Mouse (Mus musculus) erythroid progenitor cell, adult 5-6 weeks (primary cell): ENCODE data around the gene Steap3. TPM values are rescaled to one million over a fixed set of nuclear protein-coding genes. Genes with fewer than 3 reads are reported as not detected.

Experiments
- ATAC-seq: replicated peaks from 2 replicates; pipeline ENCODE4 v1.8.0; 2016; ENCODE audit warnings: moderate number of reproducible peaks, mild to moderate bottlenecking, moderate TSS enrichment, inconsistent platforms; ENCODE audit not compliant: poor library complexity, low FRiP score, severe bottlenecking
- total RNA-seq, 2 experiments: library from RNA; stranded (forward) in 1 of 2; stranded (reverse) in 1 of 2; fragments of 150-400 nt in 1 of 2; fragments of 186-747, 209-891 nt in 1 of 2; gene quantifications; 2 replicates each; pipeline versions ENCODE4 v1.2.3 to v1.2.4; 2015 to 2017; ENCODE audit warnings: low replicate concordance in 2 of 2

Steap3 gene
- total RNA-seq (2015; ENCODE audit: low replicate concordance), result 37.3 and 42.2 TPM in 2 replicates
- total RNA-seq (2017; ENCODE audit: low replicate concordance), result 23.2 and 37.0 TPM in 2 replicates

DNA sequence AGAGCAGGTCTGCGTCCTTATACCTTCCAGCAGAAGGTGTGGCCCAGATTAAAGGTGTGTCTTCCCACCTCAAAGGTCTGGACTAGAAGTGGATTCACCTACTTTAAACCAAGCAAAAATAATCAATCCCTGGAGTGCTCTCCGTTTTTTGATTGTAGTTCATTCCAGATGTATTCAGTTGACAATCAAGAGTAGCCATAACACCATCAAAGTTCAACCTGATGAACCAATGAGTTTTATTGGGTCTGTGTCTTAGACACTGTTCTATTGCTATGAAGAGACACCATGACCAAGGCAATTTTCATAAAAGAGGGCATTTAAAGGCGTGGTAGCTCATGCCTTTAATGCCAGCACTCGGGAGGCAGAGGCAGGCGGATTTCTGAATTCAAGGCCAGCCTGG is at the start of gene Steap3:
Gene Steap3 (minus strand): TSS at position 101 of the 400 bp plus-strand sequence.
- no peak for ATAC-seq

DNA sequence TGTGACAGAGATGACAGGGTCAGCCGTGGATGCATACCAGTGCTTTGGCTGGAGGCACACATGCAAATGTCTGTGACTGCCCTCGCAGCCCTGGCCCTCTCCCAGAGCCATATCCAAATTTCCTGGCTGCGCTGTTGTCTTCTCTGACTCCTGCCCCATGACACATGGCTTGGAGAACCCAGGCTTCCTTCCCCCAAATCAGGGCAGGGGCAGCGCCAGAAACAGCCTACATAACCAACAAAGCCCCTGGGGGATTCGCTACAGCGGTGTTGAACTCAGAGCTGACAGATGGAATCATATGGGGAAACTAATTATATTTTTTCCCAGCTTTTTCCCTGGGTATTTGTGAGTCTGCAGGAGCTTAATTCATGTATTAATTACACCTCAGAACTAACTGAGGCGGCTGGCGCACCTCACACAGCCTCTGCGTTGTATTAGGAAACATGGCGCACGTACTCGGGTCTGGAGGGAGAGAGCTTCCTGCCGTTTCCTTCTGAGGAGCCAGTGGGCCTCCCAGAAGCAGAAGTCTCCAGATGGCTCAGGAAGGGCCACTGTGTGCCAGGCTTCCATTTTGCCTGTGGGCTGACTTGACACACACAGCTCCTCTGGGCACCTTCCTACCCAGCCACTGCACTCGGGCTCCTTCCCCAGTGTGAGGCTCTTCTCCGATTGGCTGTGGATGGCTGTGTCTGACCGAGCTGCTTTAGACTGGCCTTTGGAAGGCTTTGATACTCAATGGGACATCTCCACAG is 48.9 kb upstream of the Steap3 start:
- ATAC-seq, result no peak

DNA sequence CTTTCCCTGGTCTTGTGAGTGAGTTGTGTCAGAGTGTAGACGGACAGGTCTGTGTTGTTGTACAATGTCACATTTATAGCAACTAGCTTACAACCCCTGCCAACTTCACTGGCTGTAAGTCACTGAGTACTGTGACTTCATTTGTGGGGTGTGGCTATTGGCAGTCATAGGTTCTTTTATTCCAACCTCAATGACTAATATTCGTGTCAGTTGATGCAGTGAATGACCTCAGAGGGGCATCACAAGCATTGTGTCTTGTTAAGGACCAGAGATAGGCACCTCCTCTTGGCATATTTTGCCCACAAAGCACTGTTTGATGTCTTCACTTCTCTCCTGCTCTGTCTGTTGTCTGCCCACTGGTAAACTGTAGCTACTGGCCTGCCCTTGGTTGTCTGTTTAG is 33.3 kb upstream of the Steap3 start:
- no peak for ATAC-seq

DNA sequence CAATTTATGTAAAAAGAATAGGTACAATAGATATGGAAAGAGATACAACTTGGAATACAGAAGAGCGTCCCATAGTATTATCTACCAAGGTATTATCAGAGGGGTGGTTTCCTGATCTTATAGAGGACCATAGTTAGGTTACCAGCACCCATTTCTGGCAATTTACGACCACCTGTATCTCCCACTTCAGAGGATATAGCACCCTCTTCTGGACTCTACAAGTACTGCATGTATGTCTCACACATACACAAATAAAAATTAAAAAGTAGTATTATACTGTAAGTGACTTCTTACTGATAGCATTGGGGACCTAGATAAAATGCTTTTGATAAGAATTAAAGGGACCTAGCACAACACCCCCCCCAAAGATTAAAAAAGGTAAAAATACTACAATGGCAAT is 24.4 kb upstream of the Steap3 start:
- no peak for ATAC-seq

DNA sequence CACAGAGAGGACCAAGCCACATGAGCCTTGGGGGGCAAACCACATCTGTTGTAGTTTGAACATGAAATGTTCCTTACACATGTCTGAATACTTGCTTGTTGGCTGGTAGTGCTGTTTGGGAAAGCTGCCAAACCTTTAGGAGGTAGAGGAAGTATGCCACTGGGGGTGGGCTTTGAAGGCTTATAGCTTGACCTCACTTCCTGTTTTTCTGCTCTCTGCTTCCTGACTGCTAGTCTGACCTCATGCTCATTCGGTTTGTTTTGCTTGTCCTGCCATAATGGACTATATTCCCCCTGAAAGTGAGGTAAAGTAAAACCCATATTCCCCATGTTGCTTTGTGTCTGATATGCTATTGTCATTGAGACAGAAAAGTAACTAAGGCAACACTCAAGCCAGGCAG is 21.3 kb upstream of the Steap3 start:
- no peak for ATAC-seq

DNA sequence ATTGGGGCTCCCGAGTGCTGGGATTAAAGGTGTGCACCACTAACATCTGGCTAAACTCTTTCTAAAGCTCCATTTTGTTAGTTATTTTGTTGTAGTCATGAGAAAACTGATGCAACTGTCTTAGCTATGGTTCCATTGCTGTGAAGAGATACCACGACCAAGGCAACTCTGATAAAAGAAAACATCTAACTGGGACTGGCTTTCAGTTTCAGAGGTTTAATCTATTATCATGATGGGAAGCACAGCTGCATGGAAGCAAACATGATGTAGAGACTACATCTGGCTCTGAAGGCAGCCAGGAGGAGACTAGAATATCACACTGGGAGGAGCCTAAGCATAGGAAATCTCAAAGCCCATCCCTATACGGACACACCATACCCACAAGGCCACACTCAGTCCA is 19.2 kb upstream of the Steap3 start:
- ATAC-seq, result no peak

DNA sequence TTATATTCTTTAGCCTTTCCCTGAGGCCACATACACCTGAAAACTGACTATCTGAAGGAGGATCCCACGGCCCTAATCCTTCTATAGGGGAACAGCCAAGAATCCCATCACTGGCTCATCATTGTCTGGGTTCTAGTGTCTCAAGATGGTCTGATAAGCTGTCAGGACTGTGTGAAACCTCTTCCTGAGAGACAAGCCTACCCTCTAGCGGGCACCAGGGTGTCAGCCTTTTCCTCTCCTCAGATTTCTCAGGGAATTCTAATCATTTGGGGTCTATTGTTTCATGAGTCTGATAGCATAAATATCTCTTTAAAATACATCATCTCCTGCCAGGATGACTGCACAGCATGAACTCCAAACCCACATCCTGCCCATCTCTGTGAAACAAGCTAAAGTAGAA is 17.3 kb upstream of the Steap3 start:
- ATAC-seq, result no peak

DNA sequence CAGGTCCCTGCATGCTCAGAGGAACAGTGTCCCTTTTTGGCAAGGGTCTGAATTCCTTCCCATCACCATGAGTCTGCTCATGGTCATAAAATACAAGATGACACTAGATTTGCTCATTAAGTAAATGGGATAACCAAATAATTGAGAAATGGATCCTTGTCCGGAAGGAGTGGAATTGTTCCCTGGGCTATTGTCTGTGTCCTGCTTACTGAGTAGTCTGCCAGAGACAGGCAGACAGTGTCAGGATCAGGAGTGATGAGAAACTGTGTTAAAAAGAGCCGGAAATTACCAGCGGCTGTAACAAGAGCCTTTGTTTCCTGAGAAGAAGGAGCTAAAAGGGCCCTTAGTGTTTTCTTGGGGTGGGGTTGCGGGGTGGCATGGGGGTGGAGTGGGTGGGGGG is 15.2 kb upstream of the Steap3 start:
- no peak for ATAC-seq

DNA sequence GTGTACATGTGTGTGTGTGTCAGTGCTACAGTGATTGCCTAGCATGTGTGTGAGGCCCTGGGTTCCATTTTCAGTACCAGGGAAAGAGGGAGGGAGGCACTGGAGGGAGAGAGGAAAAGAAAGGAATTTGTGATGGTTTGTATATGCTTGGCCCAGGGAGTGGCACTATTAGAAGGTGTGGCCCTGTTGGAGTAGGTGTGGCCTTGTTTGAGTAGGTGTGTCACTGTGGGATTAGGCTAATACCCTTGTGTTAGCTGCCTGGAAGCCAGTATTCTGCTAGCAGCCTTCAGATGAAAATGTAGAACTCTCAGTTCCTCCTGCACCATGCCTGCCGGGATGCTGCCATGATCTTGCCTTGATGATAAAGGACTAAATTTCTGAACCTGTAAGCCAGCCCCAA is 3.6 kb upstream of the Steap3 start:
- peak; percentile 63 for ATAC-seq

DNA sequence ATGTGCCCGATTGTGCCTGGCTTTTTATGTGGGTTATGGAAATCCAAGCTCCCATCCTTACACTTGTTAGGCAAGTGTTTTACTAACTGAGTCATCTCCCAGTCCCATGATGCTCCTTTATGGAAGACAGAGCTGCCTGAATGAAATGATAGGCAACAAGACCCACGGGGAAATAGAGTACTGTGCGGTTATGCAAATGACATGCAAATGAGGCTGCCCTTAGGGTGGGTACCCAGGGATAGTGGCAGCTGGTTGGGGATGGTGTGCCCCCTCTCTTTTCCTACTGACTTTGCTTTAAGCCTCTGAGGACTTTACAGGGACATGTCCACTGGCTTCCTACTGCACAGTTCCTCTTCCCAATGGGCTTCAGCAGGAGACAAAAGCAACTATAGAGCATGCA is 2.7 kb upstream of the Steap3 start:
- no peak for ATAC-seq

DNA sequence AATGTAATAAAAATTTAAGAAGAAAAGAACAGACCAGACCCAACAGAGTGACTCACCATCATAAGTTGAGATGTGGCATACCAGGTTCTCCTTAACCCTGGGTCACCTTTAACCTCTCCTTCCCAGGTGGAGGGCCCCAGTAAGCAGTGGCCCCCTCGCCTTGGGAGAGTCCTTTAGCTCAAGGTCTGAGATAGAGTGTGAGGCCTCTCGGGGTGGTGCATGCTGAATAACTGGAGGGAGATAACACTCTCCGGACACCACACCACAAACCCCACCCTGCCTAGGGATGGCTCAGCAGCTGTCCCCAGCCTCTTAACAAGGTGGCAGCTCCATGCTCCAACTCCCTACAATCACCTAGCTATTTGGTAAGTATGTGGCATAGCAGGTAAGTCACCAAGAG is 1.6 kb downstream of the Steap3 start:
- ATAC-seq, result peak; percentile 86

DNA sequence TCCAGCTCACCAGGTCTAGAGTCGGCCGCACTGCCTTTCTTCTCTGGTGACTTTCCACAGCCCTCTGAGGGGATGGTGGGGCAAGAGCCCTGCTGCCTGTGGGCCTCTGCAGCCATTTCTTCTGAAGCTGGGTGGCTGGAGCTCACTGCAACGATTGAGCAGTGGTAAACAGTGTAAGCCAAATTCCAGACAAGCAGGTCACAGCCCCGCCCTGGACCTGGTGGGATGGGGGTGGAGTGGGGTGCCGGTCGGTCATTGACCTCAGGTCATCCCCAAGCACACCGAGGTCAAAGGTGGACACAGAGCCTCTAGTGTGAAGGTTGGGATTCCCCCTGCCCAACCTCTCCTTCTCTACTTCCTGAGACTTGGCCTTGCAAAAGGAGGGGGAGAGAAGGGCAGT is 2.4 kb downstream of the Steap3 start:
- no peak for ATAC-seq

DNA sequence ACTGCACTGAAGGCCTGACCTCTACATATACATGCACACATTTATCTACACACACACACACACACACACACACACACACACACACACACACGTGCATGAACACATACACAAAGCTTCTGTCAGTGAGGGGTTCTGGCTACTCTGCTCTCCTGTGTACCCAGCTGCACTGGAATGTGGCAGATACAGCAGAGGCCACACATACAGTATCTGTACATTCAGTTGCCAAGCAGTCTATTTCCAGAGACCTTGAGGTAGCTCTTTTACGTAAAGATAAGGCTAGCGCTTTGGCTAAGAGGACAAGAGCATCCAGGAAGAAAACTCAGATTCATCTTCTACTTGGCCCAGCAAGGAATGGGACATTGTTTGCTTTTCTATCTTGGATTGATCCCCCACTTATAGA is 4.9 kb downstream of the Steap3 start:
- no peak for ATAC-seq

DNA sequence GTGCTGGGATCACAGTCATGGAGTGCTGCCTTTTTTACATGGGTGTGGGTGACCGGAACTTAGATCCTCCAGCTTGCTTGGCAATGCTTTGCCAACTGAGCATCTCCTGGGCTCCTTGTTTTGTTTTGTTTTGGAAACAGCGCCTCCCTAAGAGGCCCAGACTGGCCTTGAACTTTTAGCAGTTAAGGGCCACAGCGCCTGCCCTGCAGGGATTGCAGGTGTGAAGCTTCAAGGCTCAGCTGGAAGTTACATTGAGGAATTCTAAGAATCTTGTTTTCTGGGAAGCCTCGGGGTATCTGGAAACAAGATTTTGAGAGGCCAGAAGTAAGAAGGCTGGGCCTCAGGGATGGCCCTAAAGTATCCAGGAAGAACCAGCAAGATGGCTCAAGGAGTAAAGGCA is 6.0 kb downstream of the Steap3 start:
- ATAC-seq, result no peak

DNA sequence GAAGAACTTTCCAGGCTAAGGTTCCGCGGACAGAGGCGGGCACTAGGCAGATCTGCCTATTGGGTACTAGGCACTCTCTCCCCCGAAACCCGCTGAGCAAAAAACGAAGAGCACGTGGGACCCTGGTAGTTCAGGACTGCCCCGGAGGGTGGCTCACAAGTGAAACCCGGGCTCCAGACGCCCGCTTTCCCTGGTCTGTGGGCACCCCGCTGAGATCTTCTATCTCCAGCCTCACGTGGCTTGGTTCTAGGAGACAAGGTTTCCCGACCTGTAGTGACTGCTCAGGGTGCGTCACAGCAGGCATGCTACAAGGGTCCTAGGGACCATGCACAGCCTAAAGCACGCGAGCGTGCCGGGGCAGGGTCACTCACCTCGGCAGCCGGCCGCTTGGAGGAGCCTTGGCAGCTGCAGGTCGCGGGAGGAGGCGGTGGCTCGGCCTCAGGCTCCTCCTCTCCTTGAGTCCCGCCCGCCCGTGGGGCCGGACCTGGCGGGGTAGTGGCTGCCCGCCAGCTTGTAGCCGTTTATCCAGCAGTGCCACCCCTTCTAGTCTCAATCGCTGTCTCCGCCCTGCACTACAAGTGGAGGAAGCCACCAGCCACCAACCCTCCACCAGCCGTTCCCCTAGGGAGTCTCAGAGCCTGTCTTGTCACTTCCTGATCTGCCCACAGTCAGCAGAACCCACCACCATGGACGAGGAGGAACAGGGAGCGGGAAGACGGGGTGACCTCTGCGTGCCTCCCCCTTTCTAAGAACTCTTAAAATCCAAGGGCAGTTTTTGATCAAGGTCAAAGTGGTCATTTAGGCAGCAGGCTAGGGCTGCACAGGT is 7.4 kb downstream of the Steap3 start:
- ATAC-seq, result peak; percentile 90

DNA sequence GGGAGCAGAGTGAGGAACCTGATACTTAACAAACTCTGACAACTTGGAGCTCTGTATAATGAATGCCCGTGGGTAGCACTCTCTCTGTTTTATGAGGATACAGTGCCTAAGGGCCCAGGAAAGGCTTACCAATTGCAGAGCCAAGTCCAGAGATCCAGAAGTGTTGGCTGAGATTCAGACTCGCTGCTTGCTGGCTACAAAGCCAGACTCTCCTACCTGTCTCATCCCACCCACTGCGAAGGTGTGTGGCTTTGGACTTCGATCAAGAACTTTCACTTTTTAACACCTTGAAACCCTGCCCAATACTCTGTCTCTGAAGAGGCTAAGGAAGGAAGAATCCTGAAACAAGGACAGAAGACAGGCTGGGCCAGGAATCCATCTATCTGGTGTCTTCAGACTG is 9.3 kb downstream of the Steap3 start:
- ATAC-seq, result no peak

DNA sequence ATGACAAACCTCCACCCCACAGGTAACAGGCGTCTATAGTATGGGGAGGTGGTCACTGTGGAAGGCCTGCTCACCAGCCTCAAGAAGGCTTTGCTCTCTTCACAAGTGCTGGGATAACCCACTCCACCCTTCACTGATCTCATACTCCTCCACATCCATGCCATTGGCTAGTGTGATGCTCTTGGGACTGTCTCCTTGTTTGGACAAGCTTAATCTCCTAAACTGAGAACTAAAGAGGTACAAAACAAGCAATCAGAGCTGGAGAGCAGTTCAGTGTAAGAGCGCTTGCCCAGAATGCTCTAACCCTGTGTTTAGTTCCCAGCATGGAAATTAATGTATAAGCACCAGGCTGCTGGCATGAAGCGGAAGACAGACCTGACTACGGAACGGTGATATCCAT is 11.3 kb downstream of the Steap3 start:
- no peak for ATAC-seq

DNA sequence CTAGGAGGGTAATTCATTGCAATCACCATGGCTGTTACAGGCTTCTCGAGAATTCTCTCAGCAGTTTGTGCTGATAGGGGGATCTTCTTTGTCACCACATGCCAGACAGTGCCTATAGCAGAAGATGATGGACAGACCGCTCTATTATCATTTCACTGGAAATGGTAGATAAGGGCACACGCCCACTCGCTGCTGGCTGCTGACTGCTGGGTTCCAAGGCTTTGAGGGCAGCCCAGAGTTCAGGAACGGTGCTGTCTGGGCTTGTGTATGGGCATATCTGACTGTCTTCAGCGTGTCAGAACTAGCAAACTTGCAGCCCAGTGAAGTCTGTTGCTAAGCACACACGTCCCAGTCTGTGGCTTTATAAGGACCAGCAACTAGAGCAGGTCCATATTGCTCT is 13.3 kb downstream of the Steap3 start:
- ATAC-seq, result peak; percentile 84

DNA sequence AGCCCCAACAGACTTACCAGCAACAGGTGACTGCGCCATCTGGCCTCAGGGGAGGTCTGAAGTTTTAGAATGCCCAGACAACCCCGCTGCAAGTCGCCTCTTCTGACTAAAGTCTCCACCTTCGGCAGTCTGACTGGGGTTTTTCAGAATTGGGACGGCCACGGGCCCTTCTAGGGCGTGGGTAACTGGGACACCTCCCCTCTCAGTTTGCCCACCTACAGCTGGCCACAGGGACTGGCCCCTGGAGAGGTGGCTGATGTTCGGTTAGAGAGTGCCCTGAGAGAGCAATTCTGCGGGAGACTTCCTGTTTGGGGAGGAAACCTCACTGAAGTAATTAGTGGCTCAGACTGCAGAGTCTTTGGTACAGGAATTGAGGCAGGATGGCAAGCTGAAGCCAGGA is 13.8 kb downstream of the Steap3 start:
- peak; percentile 17 for ATAC-seq

DNA sequence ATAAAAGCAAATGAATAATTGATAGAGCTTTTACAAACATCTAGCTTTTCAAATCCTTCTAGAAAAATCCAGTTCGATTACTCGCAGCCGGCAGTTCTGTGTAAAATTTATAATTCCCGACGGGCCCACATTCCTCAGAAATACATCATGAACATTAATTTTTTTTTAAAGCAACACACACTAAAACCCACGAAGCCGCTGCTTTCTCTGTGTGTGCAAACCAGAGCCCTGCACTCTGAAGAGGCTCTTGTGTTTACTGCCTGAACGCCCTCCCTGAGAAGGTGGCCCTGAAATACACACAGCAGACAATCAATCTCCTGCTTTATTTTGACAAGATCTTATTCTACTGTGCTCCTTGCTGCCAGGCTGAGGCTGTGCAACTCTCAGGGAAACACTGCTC is 14.3 kb downstream of the Steap3 start:
- no peak for ATAC-seq

DNA sequence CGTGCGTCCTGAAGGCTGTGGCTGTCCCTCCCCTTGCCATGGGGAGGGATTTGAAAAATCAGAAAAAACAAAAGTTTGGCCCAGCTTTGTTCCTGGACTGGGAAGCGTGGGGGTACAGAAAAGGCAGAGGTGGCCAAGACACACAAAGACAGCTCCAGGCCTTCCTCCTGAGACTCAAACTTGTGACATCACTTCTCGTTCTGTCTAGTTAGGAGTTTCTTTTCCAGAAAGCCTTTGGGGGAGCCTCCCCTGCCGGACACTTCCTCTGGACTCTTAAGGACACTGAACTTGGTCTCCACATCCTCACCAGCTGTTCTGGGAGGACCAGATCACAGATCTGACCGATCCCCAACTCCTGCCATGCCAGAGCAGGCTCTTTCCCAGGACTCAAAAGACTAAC is 18.8 kb downstream of the Steap3 start:
- no peak for ATAC-seq
